ENCODE assay signal across 12 mouse cellular contexts in the genomic region with DNA sequence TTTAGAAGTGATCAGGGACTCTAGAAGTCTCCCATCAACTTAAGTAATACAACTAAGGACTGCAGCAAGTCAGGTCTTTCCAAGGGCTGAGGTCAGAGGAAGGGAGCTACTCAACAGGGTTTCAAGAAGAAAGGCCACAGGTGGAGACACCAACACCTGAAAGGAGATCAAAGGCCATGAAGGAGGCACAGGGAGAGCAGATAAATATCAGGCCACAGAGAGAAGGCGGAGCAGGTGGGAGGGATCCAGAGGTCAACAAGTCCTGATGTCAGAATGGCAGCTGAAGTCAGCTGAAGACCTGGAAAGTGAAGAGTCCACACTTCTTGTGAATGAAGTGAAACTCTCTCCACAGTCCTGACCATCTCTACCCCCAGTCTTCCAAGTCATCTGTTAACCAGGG. TPM values are rescaled to one million over a fixed set of nuclear protein-coding genes. Genes with fewer than 3 reads are reported as not detected.
DNase-seq lines count a peak whose midpoint lies in the region; ATAC-seq and TF ChIP-seq lines count a peak whose summit lies in the region.
"Had no signal": no experiment of that assay in that cellular context is flagged by ENCODE, and none has a peak within 500 bp of the region (broad histone marks: within the 10 kb centered on the region; RNA-seq: fewer than 3 reads in every experiment).

No protein-coding gene starts in this region.

- no peaks in the 10 kb centered on the region for H3K27me3 ChIP-seq in heart, embryonic 14.5 days (ENCODE audit: control insufficient read depth, insufficient read depth, low read length)
- H3K27me3 ChIP-seq in lung, embryonic 16.5 days (ENCODE audit: control insufficient read depth, insufficient read depth, low read depth, low read length) = no peaks in the 10 kb centered on the region
- no peaks in the 10 kb centered on the region for H3K27me3 ChIP-seq in intestine, postnatal 0 days (replicated peaks; ENCODE audit: control insufficient read depth, insufficient read depth, low read length)

- no peak overlapping the region for H3K4me3 ChIP-seq in heart, embryonic 14.5 days (ENCODE audit: control insufficient read depth in 1 of 2, insufficient read depth in 1 of 2, low read depth in 1 of 2, low read length in 2 of 2)
- H3K4me3 ChIP-seq in lung, embryonic 16.5 days (ENCODE audit: low read length) = no peak overlapping the region
- no peak overlapping the region for H3K4me3 ChIP-seq in intestine, postnatal 0 days (ENCODE audit: low read depth, low read length)
- H3K4me3 ChIP-seq: embryonic facial prominence, embryonic 12.5 days had no signal

- no peak for DNase-seq in heart, postnatal 25 days (ENCODE audit: low spot score)
- no peak for DNase-seq in lung, postnatal 4 days
- DNase-seq in yolk sac, embryonic 10.5 days (ENCODE audit: low spot score) = peak; percentile 76
- no peak for DNase-seq in cerebellum, adult 8-10 months

- H3K4me2 ChIP-seq in heart, embryonic 14.5 days (ENCODE audit: low read length) = no peak overlapping the region
- H3K4me2 ChIP-seq in lung, embryonic 16.5 days (ENCODE audit: low read depth, low read length) = no peak overlapping the region
- peak overlapping the region; percentile 37; the same call in 1 of the 2 replicates for H3K4me2 ChIP-seq in intestine, postnatal 0 days (replicated peaks; ENCODE audit: low read depth)
- H3K4me2 ChIP-seq: embryonic facial prominence, embryonic 12.5 days had no signal

- intact Hi-C loops in heart, postnatal 25 days (cut with DNase I) = no loop called here

- no peaks in the 10 kb centered on the region for H3K9me3 ChIP-seq in heart, embryonic 14.5 days (ENCODE audit: control insufficient read depth, low read length)
- H3K9me3 ChIP-seq in lung, embryonic 16.5 days (ENCODE audit: control insufficient read depth, low read length) = no peaks in the 10 kb centered on the region
- H3K9me3 ChIP-seq in intestine, postnatal 0 days (ENCODE audit: control insufficient read depth) = no peaks in the 10 kb centered on the region
- H3K9me3 ChIP-seq: embryonic facial prominence, embryonic 12.5 days had no signal

- H3K27ac ChIP-seq in heart, embryonic 14.5 days (replicated peaks in 1 of 2; ENCODE audit: control insufficient read depth in 1 of 2, insufficient read depth in 1 of 2, low read depth in 2 of 2, low read length in 2 of 2) = peak overlapping the region; percentile 24 to 32; a peak in 3 of 4 replicates
- H3K27ac ChIP-seq in lung, embryonic 16.5 days (ENCODE audit: low read length) = peak overlapping the region; percentile 75
- H3K27ac ChIP-seq in intestine, postnatal 0 days (ENCODE audit: low read depth, low read length) = peak overlapping the region; percentile 58; the same call in 1 of the 2 replicates
- H3K27ac ChIP-seq: embryonic facial prominence, embryonic 12.5 days had no signal

- no peak for ATAC-seq in heart, embryonic 14.5 days (ENCODE audit: insufficient number of reproducible peaks, insufficient read depth, low FRiP score, low read depth)
- ATAC-seq in lung, embryonic 16.5 days (ENCODE audit: low read depth) = no peak
- peak; percentile 46; the same call in 1 of the 2 replicates for ATAC-seq in intestine, postnatal 0 days
- ATAC-seq: activated CD4-positive, CD25-positive, alpha-beta regulatory T cell, adult 4 months; forebrain, embryonic 14.5 days had no signal

- TF ChIP-seq CTCF in intestine, postnatal 0 days (IDR thresholded peaks at IDR 0.05; ENCODE audit: low read depth) = no peak

- H3K9ac ChIP-seq in heart, embryonic 14.5 days (ENCODE audit: low read length) = no peak overlapping the region
- no peak overlapping the region for H3K9ac ChIP-seq in lung, embryonic 16.5 days (ENCODE audit: low read length)
- H3K9ac ChIP-seq in intestine, postnatal 0 days (ENCODE audit: low read depth, low read length) = no peak overlapping the region
- H3K9ac ChIP-seq: embryonic facial prominence, embryonic 12.5 days had no signal

- peaks cover 9 to 15% of the 10 kb centered on the region in 2 experiments for H3K4me1 ChIP-seq in heart, embryonic 14.5 days (ENCODE audit: control insufficient read depth in 2 of 2, insufficient read depth in 2 of 2, low read length in 2 of 2)
- H3K4me1 ChIP-seq in lung, embryonic 16.5 days (replicated peaks; ENCODE audit: control insufficient read depth, insufficient read depth, low read length) = peaks cover 9% of the 10 kb centered on the region; the same call in 1 of the 2 replicates
- H3K4me1 ChIP-seq in intestine, postnatal 0 days (replicated peaks; ENCODE audit: control insufficient read depth, insufficient read depth, low read length) = peaks cover 8% of the 10 kb centered on the region
- H3K4me1 ChIP-seq: embryonic facial prominence, embryonic 12.5 days had no signal

- H3K36me3 ChIP-seq in heart, embryonic 14.5 days (ENCODE audit: control insufficient read depth, insufficient read depth, low read length) = no peaks in the 10 kb centered on the region
- no peaks in the 10 kb centered on the region for H3K36me3 ChIP-seq in lung, embryonic 16.5 days (ENCODE audit: control insufficient read depth, insufficient read depth, low read length)
- no peaks in the 10 kb centered on the region for H3K36me3 ChIP-seq in intestine, postnatal 0 days (ENCODE audit: control insufficient read depth, insufficient read depth)
- H3K36me3 ChIP-seq: embryonic facial prominence, embryonic 12.5 days had no signal

- WGBS in heart, embryonic 14.5 days = 75% methylated on average over 1 of the region's 1 CpGs
- WGBS in lung, embryonic 16.5 days = 75% methylated on average over 1 of the region's 1 CpGs
- WGBS in intestine, postnatal 0 days = 28% methylated on average over 1 of the region's 1 CpGs

RNA-seq across cellular contexts. Expression of gene Arap2, which starts 2.9 kb away (rescaled TPM):
- polyA plus RNA-seq in heart, embryonic 14.5 days (2014; fragmentation: Nextera tagmentation; extraction: Ambion mirVana) = 2.9 and 4.9 TPM in 2 replicates
- total RNA-seq in heart, postnatal 25 days (2021) = 1 to 10 TPM; 7.3 to 8.2 TPM
- polyA plus RNA-seq in lung, embryonic 16.5 days (2015; fragmentation: Nextera tagmentation; extraction: Ambion mirVana) = 4.9 and 7.5 TPM in 2 replicates
- polyA plus RNA-seq in intestine, postnatal 0 days (2015; fragmentation: Nextera tagmentation; extraction: Ambion mirVana) = 11.9 and 17.0 TPM in 2 replicates

RNA-seq across cellular contexts. Expression of gene Dthd1, which starts 50.6 kb away (rescaled TPM):
- 0.11 TPM in 1 of 2 replicates, not detected in the other for polyA plus RNA-seq in heart, embryonic 14.5 days (2014; fragmentation: Nextera tagmentation; extraction: Ambion mirVana)
- total RNA-seq in heart, postnatal 25 days (2021) = not detected
- polyA plus RNA-seq in lung, embryonic 16.5 days (2015; fragmentation: Nextera tagmentation; extraction: Ambion mirVana) = not detected in 2 replicates
- polyA plus RNA-seq in intestine, postnatal 0 days (2015; fragmentation: Nextera tagmentation; extraction: Ambion mirVana) = not detected in 2 replicates
- total RNA-seq: hematopoietic stem cell, adult 5-6 weeks; left cerebral cortex, adult 18-20 months had no signal
- polyA plus RNA-seq: activated CD4-positive, CD25-positive, alpha-beta regulatory T cell, adult 4 months; embryonic facial prominence, embryonic 12.5 days; forebrain, embryonic 14.5 days had no signal
